Mouse (Mus musculus) heart, postnatal 0 days (tissue): Measurements from ENCODE around the gene Thsd7a.

Source experiments
- CTCF ChIP-seq: IDR thresholded peaks from 2 replicates; pipeline ENCODE4 v1.5.1; 2016; ENCODE audit warnings: antibody characterized with exemption, control low read depth, low read depth
- EP300 ChIP-seq: IDR thresholded peaks from 2 replicates; pipeline ENCODE4 v1.6.1; 2016; ENCODE audit warnings: antibody characterized with exemption, low read depth

GRCm38 (mm10) chr6:12353573-12353972 lies 395.6 kb downstream of the Thsd7a start:
- TF ChIP-seq CTCF: no peak
- TF ChIP-seq EP300: no peak
